Mouse (Mus musculus) liver, postnatal 0 days (tissue): ENCODE results near the gene R3hdm2. TPM values are rescaled to one million over a fixed set of nuclear protein-coding genes. Genes with fewer than 3 reads are reported as not detected.

Experiments
- ATAC-seq: fragments of 200-750 bp; cut with Nextera tagmentation; 2 replicates; pipeline ENCODE4 v1.8.0; 2017; ENCODE audit warnings: mild to moderate bottlenecking, moderate library complexity
- DNase-seq: peaks from one replicate; pipeline ENCODE4 v3.0.0-alpha.2; 2016
- H3K27ac ChIP-seq: fragments of 300-500 bp; sonication (generic); 2 replicates; pipeline ENCODE4 v1.5.1; 2014; ENCODE audit warnings: antibody characterized with exemption, moderate library complexity, mild to moderate bottlenecking, low read depth
- H3K27me3 ChIP-seq: fragments of 300-500 bp; sonication (generic); 2 replicates; pipeline ENCODE4 v1.6.1; 2014; ENCODE audit warnings: low read length, control low read depth, mixed read lengths; ENCODE audit not compliant: insufficient read depth
- H3K36me3 ChIP-seq: fragments of 300-500 bp; sonication (generic); replicated peaks from 2 replicates; pipeline ENCODE4 v1.6.1; 2014; ENCODE audit warnings: mild to moderate bottlenecking, control low read depth, low read length, moderate library complexity, mixed read lengths; ENCODE audit not compliant: insufficient read depth
- H3K4me1 ChIP-seq: fragments of 300-500 bp; sonication (generic); 2 replicates; pipeline ENCODE4 v1.6.1; 2014; ENCODE audit warnings: antibody characterized with exemption, mild to moderate bottlenecking, control low read depth; ENCODE audit not compliant: insufficient read depth
- H3K4me2 ChIP-seq: fragments of 300-500 bp; sonication (generic); 2 replicates; pipeline ENCODE4 v1.6.1; 2014; ENCODE audit warnings: low read depth, mild to moderate bottlenecking, low read length, moderate library complexity, mixed read lengths
- H3K4me3 ChIP-seq: fragments of 300-500 bp; sonication (generic); 2 replicates; pipeline ENCODE4 v1.5.1; 2014; ENCODE audit warnings: low read depth, low read length
- H3K9ac ChIP-seq: fragments of 300-500 bp; sonication (generic); replicated peaks from 2 replicates; pipeline ENCODE4 v1.6.1; 2014; ENCODE audit warnings: mild to moderate bottlenecking, moderate library complexity
- H3K9me3 ChIP-seq: fragments of 300-500 bp; sonication (generic); 2 replicates; pipeline ENCODE4 v1.6.1; 2016; ENCODE audit warnings: mild to moderate bottlenecking, control low read depth, low read length, mixed read lengths
- CTCF ChIP-seq: sonication (generic); IDR thresholded peaks from 2 replicates; pipeline ENCODE4 v1.5.1; 2016; ENCODE audit warnings: antibody characterized with exemption, low read depth
- EP300 ChIP-seq: IDR thresholded peaks from 2 replicates; pipeline ENCODE4 v1.6.1; 2016; ENCODE audit warnings: antibody characterized with exemption, low read depth, mild to moderate bottlenecking
- WGBS: fragments of 180-500 bp; shearing (Covaris S2); extraction: QIAGEN DNeasy Blood & Tissue Kit; methylation state at CpG from one replicate; pipeline ENCODE4 v1.1.7; 2014; ENCODE audit not compliant: insufficient replicate concordance; 5-methylcytosine and 5-hydroxymethylcytosine counted together
- polyA plus RNA-seq: library from polyadenylated mRNA; unstranded; fragments of >200 nt; fragmentation: Nextera tagmentation; extraction: Ambion mirVana; gene quantifications from 2 replicates; pipeline ENCODE4 v1.2.1, GENCODE M21; 2015

The R3hdm2 gene
- polyA plus RNA-seq, 1 experiment from 2014 or later = 16.6 TPM

- peak; percentile 45; the same call in 1 of the 2 replicates for TF ChIP-seq EP300
- TF ChIP-seq CTCF = no peak
- ATAC-seq = peak; percentile 83
- 70% methylated on average over 2 of the region's 2 CpGs for WGBS
- Histone ChIP-seq H3K27me3 (no peaks in the 10 kb centered on the region), H3K4me1 (peaks cover 2% of the 10 kb centered on the region; the same call in 1 of the 2 replicates), H3K9ac (0 out of 2 replicates have a peak overlapping the region, but pooled peaks have one; percentile 39), H3K4me2 (peak overlapping the region; percentile 49), H3K36me3 (no peaks in the 10 kb centered on the region), H3K27ac (peak overlapping the region; percentile 66), H3K4me3 (no peak overlapping the region), H3K9me3 (no peaks in the 10 kb centered on the region)
- peak; percentile 23 for DNase-seq
Observed at GRCm38 (mm10) chr10:127368273-127368672, 11.9 kb upstream of the R3hdm2 start.

DNA sequence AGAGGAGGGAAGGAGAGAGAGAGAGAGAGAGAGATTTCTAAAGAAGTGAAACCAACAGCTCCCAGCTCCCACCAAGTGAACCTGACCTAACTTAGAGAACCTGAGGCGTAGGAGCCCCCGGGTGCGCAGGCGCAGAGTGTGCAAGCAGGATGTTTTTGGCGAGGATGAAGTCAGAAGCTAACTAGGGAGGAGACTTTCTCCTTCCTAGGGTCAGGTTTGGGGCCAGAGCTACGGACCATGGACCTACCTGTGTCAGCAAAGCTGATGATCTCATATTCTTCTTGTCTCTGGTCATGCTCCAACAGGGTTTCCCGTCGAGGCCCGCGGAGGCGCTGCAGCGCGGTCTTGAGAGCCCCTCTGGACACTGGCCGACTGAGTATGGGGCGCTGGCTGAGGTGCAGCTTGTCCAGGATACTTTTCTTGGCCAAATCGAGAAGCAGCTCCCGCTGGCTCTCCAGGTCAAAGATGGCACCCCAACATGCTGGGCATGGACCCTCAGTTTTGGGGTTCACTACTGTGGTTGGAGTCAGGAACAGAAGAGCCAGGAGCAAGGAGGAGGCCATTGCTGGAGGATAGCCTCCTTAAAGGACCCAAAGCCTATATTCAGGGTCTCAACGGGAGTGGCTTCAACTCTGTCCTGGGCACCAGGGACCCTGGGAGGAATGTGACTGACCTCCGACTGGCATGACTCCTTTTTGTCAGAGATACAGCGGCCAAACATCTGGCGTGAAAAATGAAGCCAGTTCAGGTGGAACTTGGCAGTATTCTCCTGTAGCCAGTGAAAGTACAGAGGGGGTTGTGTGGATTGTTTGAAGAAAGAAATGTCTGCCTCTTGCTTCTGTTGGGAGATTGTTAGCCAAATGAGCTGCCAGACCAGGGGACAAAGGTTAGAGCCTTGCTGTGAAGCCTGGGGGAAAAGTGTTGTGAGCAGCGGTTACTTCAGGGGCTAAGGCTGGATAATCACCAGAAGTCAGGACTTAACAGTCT lies 10.0 kb upstream of the R3hdm2 start, which contains the start of gene Inhbc:
TSS of gene Inhbc (minus strand) at position 598 of the 987 bp plus-strand sequence.
- peak within 1 kb of the TSS; percentile 66 for H3K27ac ChIP-seq
- peak within 1 kb of the TSS; percentile 49 for H3K4me2 ChIP-seq
- ATAC-seq (peak; percentile 65), DNase-seq (peak; percentile 19)
- H3K9me3 ChIP-seq = no peaks in the 10 kb centered on the region
- no peak for TF ChIP-seq CTCF
- no peak for TF ChIP-seq EP300
- peak within 1 kb of the TSS; percentile 59 for H3K9ac ChIP-seq
- peaks cover 2% of the 10 kb centered on the region; the same call in 1 of the 2 replicates for H3K4me1 ChIP-seq
- H3K4me3 ChIP-seq = peak within 1 kb of the TSS; percentile 20
- 65% methylated on average over 22 of the region's 22 CpGs for WGBS
- H3K27me3 ChIP-seq = no peaks in the 10 kb centered on the region
- no peaks in the 10 kb centered on the region for H3K36me3 ChIP-seq

- WGBS = 55% methylated on average over 2 of the region's 2 CpGs
- Histone ChIP-seq H3K4me1 (peaks cover 2% of the 10 kb centered on the region; the same call in 1 of the 2 replicates), H3K4me3 (peak overlapping the region; percentile 20; the same call in 1 of the 2 replicates), H3K9me3 (no peaks in the 10 kb centered on the region), H3K27me3 (no peaks in the 10 kb centered on the region), H3K36me3 (no peaks in the 10 kb centered on the region), H3K4me2 (peak overlapping the region; percentile 49), H3K9ac (peak overlapping the region; percentile 31; the same call in 1 of the 2 replicates), H3K27ac (peak overlapping the region; percentile 66)
- TF ChIP-seq CTCF (no peak), EP300 (no peak)
- ATAC-seq (no peak), DNase-seq (no peak)
Observed at GRCm38 (mm10) chr10:127371023-127371422, 9.1 kb upstream of the R3hdm2 start.

DNA sequence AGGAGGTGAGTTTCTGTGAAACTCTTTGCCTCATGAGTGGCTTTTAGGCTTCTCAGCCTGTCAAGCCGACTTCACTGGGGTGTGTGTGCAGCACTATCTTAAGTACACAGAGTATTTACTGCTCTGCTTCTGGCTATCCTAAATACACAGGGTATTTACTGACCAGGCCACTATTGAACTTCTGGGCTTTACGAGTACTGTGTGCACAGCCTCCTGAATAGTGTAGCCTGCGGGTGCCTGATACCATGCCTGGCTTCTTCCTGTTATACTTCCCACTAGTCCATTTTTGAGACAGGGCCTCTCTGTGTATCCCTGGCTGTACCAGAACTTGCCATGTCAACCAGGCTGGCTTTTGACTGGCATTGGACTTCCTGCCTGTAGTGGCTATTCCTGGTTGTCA lies 2.4 kb upstream of the R3hdm2 start:
- Histone ChIP-seq H3K4me1 (0 out of 2 replicates have a peak, but pooled peaks cover 10% of the 10 kb centered on the region), H3K4me2 (0 out of 2 replicates have a peak overlapping the region, but pooled peaks have one; percentile 26), H3K36me3 (no peaks in the 10 kb centered on the region), H3K9ac (no peak overlapping the region), H3K27me3 (no peaks in the 10 kb centered on the region), H3K27ac (peak overlapping the region; percentile 66), H3K9me3 (no peaks in the 10 kb centered on the region), H3K4me3 (no peak overlapping the region)
- 40% methylated on average over 3 of the region's 3 CpGs for WGBS
- ATAC-seq (no peak), DNase-seq (no peak)
- no peak for TF ChIP-seq CTCF
- no peak for TF ChIP-seq EP300

DNA sequence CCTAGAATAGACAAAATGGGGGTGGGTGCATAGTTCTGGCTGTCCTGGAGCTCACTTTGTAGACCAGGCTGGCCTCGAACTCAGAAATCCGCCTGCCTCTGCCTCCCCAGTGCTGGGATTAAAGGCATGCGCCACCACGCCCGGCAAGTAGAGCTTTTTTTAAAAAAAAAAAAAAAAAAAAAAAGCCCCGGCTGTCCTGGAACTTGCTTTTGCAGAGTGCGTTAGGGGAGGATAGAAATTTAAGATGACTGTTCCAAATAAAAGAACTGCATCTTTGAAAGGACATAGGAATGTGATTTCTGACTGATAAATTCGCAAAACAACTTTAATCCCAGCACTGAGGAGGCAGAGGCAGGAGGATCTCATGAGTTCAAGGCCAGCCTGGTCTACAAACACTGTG lies 473 bp upstream of the R3hdm2 start:
- H3K27me3 ChIP-seq = no peaks in the 10 kb centered on the region
- DNase-seq (no peak), ATAC-seq (no peak)
- no peaks in the 10 kb centered on the region for H3K9me3 ChIP-seq
- H3K27ac ChIP-seq = peak overlapping the region; percentile 99
- H3K4me3 ChIP-seq = peak overlapping the region; percentile 55
- H3K9ac ChIP-seq = peak overlapping the region; percentile 97
- no peaks in the 10 kb centered on the region for H3K36me3 ChIP-seq
- peaks cover 16% of the 10 kb centered on the region; the same call in 1 of the 2 replicates for H3K4me1 ChIP-seq
- TF ChIP-seq CTCF (no peak), EP300 (no peak)
- WGBS = 78% methylated on average over 8 of the region's 8 CpGs
- peak overlapping the region; percentile 76 for H3K4me2 ChIP-seq
